Mouse (Mus musculus) heart, embryonic 15.5 days (tissue): ENCODE measurements at regions not wholly inside any gene's neighbourhood (a gene's known extent, or its start where the extent isn't known, plus 50 kb on each side); places are given as distances from the start of the nearest gene placed in this dataset.
A peak's percentile ranks its signal among the peaks of the same experiment; 100 is the strongest.

Source experiments
- ATAC-seq: fragments of 200-750 bp; cut with Nextera tagmentation; replicated peaks from 2 replicates; pipeline ENCODE4 v1.8.0; 2017; ENCODE audit warnings: low read depth, moderate TSS enrichment; ENCODE audit not compliant: insufficient number of reproducible peaks, insufficient read depth, low FRiP score
- H3K27ac ChIP-seq: fragments of 300-500 bp; sonication (generic); 2 replicates; pipeline ENCODE4 v1.5.1; 2015; ENCODE audit warnings: mild to moderate bottlenecking, inconsistent platforms
- H3K27me3 ChIP-seq: fragments of 300-500 bp; sonication (generic); 2 replicates; pipeline ENCODE4 v1.6.1; 2015; ENCODE audit warnings: inconsistent platforms
- H3K36me3 ChIP-seq: fragments of 300-500 bp; sonication (generic); 2 replicates; pipeline ENCODE4 v1.6.1; 2015; ENCODE audit warnings: mild to moderate bottlenecking, inconsistent platforms
- H3K4me1 ChIP-seq: fragments of 300-500 bp; sonication (generic); replicated peaks from 2 replicates; pipeline ENCODE4 v1.6.1; 2015; ENCODE audit warnings: inconsistent platforms
- H3K4me2 ChIP-seq: fragments of 300-500 bp; sonication (generic); 2 replicates; pipeline ENCODE4 v1.6.1; 2015; ENCODE audit warnings: inconsistent platforms, mild to moderate bottlenecking, moderate library complexity
- H3K4me3 ChIP-seq: fragments of 300-500 bp; sonication (generic); 2 replicates; pipeline ENCODE4 v1.5.1; 2015; ENCODE audit warnings: mild to moderate bottlenecking, inconsistent platforms
- H3K9ac ChIP-seq: fragments of 300-500 bp; sonication (generic); 2 replicates; pipeline ENCODE4 v1.6.1; 2015; ENCODE audit warnings: mild to moderate bottlenecking, inconsistent platforms
- H3K9me3 ChIP-seq: fragments of 300-500 bp; sonication (generic); replicated peaks from 2 replicates; pipeline ENCODE4 v1.6.1; 2016; ENCODE audit warnings: inconsistent platforms
- WGBS: fragments of 180-500 bp; shearing (Covaris S2); methylation state at CpG from one replicate; pipeline ENCODE4 v1.1.7; 2015; ENCODE audit warnings: mixed read lengths; 5-methylcytosine and 5-hydroxymethylcytosine counted together

DNA sequence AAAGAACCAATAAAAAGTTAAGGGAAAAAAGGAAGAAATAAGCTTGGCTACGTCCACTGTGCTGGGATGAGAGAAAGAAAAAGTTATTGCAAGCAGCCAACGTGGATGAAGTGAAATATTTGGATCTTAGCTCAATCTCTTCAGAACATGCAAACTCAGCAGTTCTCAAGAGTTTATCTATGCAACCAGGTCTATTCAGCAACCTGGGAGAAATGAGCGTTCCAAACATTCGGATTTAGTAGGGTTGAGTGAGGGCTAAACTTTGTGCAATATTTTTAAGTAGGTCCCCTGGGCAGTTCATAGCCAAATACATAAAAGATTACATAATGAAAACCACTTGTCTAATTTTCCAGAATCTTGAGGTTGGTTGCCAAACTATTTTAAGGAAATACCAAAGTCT, 129.0 kb upstream of the Tmem164 start:
- H3K4me2 ChIP-seq: no peak overlapping the region
- ATAC-seq: no peak
- no peaks in the 10 kb centered on the region for H3K9me3 ChIP-seq
- no peak overlapping the region for H3K4me3 ChIP-seq
- no peaks in the 10 kb centered on the region for H3K4me1 ChIP-seq
- 71% methylated on average over 4 of the region's 4 CpGs for WGBS
- H3K27ac ChIP-seq: no peak overlapping the region
- H3K36me3 ChIP-seq: no peaks in the 10 kb centered on the region
- H3K9ac ChIP-seq: no peak overlapping the region
- H3K27me3 ChIP-seq: no peaks in the 10 kb centered on the region

DNA sequence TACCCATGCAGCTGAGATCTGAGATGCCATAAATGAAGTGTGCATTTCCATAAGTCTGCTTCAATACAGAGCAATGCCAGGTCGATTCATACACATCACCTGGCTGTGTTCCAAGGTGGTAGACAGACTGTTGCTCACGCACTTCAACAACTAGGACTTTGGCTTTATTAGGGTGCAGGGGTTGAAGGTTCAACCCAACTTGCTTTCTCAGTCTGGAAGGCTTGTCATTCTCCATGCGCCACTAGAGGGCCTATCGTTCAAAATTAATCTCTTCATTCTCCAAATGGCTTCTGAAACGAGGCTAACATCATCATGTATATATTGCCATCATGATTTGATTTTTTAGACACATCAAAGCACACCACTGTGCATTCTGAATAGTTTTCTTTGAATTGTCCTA, 127.0 kb upstream of the Tmem164 start:
- 10% methylated on average over 5 of the region's 5 CpGs for WGBS
- no peaks in the 10 kb centered on the region for H3K27me3 ChIP-seq
- no peaks in the 10 kb centered on the region for H3K36me3 ChIP-seq
- no peak overlapping the region for H3K27ac ChIP-seq
- no peak overlapping the region for H3K4me2 ChIP-seq
- no peak overlapping the region for H3K4me3 ChIP-seq
- H3K9ac ChIP-seq: no peak overlapping the region
- H3K4me1 ChIP-seq: no peaks in the 10 kb centered on the region
- no peaks in the 10 kb centered on the region for H3K9me3 ChIP-seq
- no peak for ATAC-seq

DNA sequence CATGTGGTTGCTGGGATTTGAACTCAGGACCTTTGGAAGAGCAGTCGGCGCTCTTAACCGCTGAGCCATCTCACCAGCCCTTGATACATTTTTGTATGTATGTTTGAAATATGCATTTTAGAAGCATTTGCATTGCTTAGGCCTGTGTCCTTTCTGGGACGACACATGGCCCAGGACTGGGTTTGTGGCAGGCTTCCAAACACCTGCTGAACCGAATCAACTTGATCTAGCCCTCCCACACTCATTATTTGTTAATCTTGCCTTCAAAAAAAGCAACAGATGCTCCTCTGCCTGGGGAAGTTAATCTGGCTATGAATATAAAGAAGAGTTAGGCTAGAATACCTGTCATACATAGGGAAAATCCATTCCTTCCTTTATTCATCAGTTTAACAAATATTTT, 123.7 kb upstream of the Tmem164 start:
- Histone ChIP-seq H3K27ac (no peak overlapping the region), H3K4me3 (no peak overlapping the region), H3K36me3 (no peaks in the 10 kb centered on the region), H3K27me3 (no peaks in the 10 kb centered on the region), H3K9me3 (no peaks in the 10 kb centered on the region), H3K9ac (no peak overlapping the region), H3K4me1 (no peaks in the 10 kb centered on the region), H3K4me2 (no peak overlapping the region)
- no peak for ATAC-seq
- WGBS: 84% methylated on average over 5 of the region's 5 CpGs

DNA sequence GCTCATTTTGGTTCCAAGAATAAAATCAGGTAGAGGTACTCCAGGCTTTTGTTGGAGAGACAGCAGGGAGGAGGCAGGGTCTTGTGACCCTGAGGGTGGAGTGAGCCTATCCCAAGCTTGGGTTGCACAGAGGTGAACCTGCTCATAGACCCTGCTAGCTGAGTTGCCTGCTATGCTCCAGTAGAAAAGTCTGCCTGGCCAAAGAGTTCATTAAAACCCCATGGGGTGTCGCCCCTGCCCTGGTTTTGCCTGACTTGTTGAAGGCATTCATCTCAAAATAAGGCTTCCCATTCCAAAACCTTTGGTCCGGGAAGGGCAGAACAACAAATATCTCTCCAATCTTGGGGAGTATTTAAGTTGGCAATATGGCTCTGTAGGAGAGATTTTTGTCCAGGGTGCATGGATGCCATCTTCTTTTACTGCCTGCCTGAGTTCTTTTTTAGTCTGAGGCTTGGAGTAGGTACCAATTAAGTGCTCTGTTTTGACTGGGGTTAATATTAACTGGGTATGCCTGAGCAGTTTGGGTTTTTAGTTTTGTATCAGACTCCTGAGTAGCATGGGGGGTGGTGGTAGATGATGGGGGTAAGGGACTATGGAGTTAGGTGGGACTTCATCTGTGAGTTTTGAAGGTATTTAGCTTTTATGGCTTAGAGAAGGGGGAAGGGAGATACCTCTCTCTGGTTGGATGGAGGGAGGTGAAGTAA, 120.8 kb upstream of the Tmem164 start:
- Histone ChIP-seq H3K27ac (no peak overlapping the region), H3K4me1 (no peaks in the 10 kb centered on the region), H3K36me3 (no peaks in the 10 kb centered on the region), H3K4me3 (no peak overlapping the region), H3K9ac (no peak overlapping the region), H3K27me3 (no peaks in the 10 kb centered on the region), H3K9me3 (no peaks in the 10 kb centered on the region), H3K4me2 (no peak overlapping the region)
- no peak for ATAC-seq
- WGBS: 59% methylated on average over 2 of the region's 2 CpGs

DNA sequence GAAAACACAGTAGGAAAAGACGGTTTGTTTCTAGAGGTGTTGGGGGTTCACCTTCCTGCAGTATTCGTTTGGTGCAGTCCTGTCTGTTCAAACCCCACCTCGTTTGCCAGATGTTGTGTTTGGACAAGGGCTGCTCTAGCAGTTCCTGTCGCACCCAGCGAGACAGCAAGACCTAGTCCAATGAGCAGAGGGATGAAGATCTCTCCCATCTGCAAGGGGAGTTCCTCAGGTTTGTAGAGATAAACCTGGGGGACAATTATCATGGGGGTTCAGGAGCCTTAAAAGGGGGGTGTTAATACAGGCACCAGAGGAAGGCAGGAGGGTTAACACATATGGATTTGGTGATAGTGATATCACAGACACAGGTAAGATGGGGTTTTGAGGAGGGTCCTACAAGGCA, 119.4 kb upstream of the Tmem164 start:
- Histone ChIP-seq H3K36me3 (no peaks in the 10 kb centered on the region), H3K27me3 (no peaks in the 10 kb centered on the region), H3K4me3 (no peak overlapping the region), H3K4me2 (no peak overlapping the region), H3K9me3 (no peaks in the 10 kb centered on the region), H3K4me1 (no peaks in the 10 kb centered on the region), H3K27ac (no peak overlapping the region), H3K9ac (no peak overlapping the region)
- ATAC-seq: no peak
- WGBS: 62% methylated on average over 5 of the region's 5 CpGs

- Histone ChIP-seq H3K4me1 (no peaks in the 10 kb centered on the region), H3K36me3 (no peaks in the 10 kb centered on the region), H3K27ac (no peak overlapping the region), H3K9me3 (no peaks in the 10 kb centered on the region), H3K4me3 (no peak overlapping the region), H3K27me3 (no peaks in the 10 kb centered on the region; the same call in 1 of the 2 replicates), H3K4me2 (no peak overlapping the region), H3K9ac (no peak overlapping the region)
- ATAC-seq: no peak
- 67% methylated on average over 9 of the region's 9 CpGs for WGBS
Observed at GRCm38 (mm10) chrX:142564186-142564585, 117.0 kb upstream of the Tmem164 start.

- Histone ChIP-seq H3K9ac (no peak overlapping the region), H3K4me3 (no peak overlapping the region), H3K9me3 (no peaks in the 10 kb centered on the region), H3K27ac (no peak overlapping the region), H3K4me1 (no peaks in the 10 kb centered on the region; the same call in 1 of the 2 replicates), H3K4me2 (no peak overlapping the region), H3K27me3 (no peaks in the 10 kb centered on the region; the same call in 1 of the 2 replicates), H3K36me3 (no peaks in the 10 kb centered on the region)
- ATAC-seq: no peak
Observed at GRCm38 (mm10) chrX:142571772-142572171, 109.4 kb upstream of the Tmem164 start.

GRCm38 (mm10) chrX:142574022-142574421, 107.2 kb upstream of the Tmem164 start:
- Histone ChIP-seq H3K36me3 (no peaks in the 10 kb centered on the region), H3K4me2 (no peak overlapping the region), H3K4me1 (no peaks in the 10 kb centered on the region; the same call in 1 of the 2 replicates), H3K27ac (no peak overlapping the region), H3K4me3 (no peak overlapping the region), H3K9me3 (no peaks in the 10 kb centered on the region), H3K9ac (no peak overlapping the region), H3K27me3 (no peaks in the 10 kb centered on the region)
- 79% methylated on average over 4 of the region's 4 CpGs for WGBS
- ATAC-seq: no peak

- ATAC-seq: no peak
- Histone ChIP-seq H3K27ac (peak overlapping the region; percentile 64), H3K27me3 (no peaks in the 10 kb centered on the region), H3K36me3 (no peaks in the 10 kb centered on the region), H3K4me3 (no peak overlapping the region), H3K4me2 (no peak overlapping the region), H3K4me1 (no peaks in the 10 kb centered on the region; the same call in 1 of the 2 replicates), H3K9me3 (no peaks in the 10 kb centered on the region), H3K9ac (no peak overlapping the region)
- 43% methylated on average over 10 of the region's 10 CpGs for WGBS
Observed at GRCm38 (mm10) chrX:142574945-142575710, 106.1 kb upstream of the Tmem164 start.

DNA sequence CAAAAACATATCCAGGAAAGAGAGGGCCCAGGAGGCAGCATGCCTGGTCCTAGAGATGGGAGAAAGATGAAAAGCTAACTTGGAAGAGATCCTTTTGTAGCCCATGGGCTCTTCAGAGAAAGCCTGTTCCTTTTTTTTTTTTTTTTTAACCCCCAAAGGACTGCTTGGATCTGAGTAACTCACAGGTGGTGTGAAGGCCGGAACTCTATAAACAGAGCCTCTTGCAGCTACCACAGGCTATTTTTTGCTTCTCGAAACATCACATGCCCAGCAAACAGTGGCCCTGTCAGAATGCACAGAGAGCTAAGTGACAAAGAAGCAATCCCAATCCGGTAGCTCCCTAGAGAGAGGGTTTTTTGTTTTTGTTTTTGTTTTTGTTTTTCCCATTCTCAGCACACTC, 105.1 kb upstream of the Tmem164 start:
- H3K4me2 ChIP-seq: no peak overlapping the region
- peak overlapping the region; percentile 64; the same call in 1 of the 2 replicates for H3K27ac ChIP-seq
- H3K9ac ChIP-seq: no peak overlapping the region
- no peaks in the 10 kb centered on the region; the same call in 1 of the 2 replicates for H3K4me1 ChIP-seq
- no peaks in the 10 kb centered on the region for H3K27me3 ChIP-seq
- ATAC-seq: no peak
- no peak overlapping the region for H3K4me3 ChIP-seq
- no peaks in the 10 kb centered on the region for H3K36me3 ChIP-seq
- no peaks in the 10 kb centered on the region for H3K9me3 ChIP-seq
- 55% methylated on average over 3 of the region's 3 CpGs for WGBS

DNA sequence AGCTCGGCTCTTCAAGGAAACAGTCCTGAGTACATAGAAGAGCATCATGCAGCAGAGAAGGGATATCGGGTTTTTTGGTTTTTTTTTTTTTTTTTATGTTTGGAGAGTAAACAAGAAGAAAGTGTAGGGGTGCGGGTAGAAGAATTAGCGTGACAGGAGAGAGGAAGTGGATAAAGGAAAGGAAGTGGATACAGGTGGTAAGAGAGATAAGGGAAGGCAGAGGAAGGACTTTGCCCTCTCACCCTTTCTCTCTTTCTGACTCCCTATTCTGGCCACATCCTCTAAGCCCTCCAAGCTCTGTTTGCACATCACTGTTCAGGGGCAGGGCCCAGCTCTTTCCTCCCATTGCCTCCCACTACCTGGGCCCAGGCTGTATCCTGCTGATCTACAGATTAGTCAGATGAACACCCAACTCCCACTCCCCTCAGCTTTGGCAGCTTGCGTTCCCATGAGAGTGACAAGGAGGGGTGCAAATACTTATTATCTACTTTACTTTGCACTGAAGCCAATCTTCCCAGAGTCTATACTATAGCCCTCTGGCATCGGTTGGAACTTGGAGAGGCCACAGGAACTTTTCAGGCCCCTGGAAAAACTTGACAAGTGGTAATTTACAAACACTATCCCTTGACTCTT, 103.6 kb upstream of the Tmem164 start:
- Histone ChIP-seq H3K27me3 (no peaks in the 10 kb centered on the region), H3K9ac (no peak overlapping the region), H3K4me3 (no peak overlapping the region), H3K36me3 (no peaks in the 10 kb centered on the region), H3K4me2 (no peak overlapping the region), H3K27ac (no peak overlapping the region), H3K4me1 (no peaks in the 10 kb centered on the region; the same call in 1 of the 2 replicates), H3K9me3 (no peaks in the 10 kb centered on the region)
- 58% methylated on average over 6 of the region's 6 CpGs for WGBS
- ATAC-seq: peak; percentile 75
